Mouse (Mus musculus) neural tube, embryonic 14.5 days (tissue): ENCODE measurements around the gene Map4k5. TPM values are rescaled to one million over a fixed set of nuclear protein-coding genes. Genes with fewer than 3 reads are reported as not detected.

Source experiments
- ATAC-seq: fragments of 200-750 bp; cut with Nextera tagmentation; 2 replicates; pipeline ENCODE4 v1.8.0; 2017; ENCODE audit warnings: low read depth, mild to moderate bottlenecking, moderate TSS enrichment, moderate library complexity
- H3K27ac ChIP-seq: fragments of 300-500 bp; sonication (generic); 2 replicates; pipeline ENCODE4 v1.5.1; 2014; ENCODE audit warnings: low read depth, mild to moderate bottlenecking, control low read depth, low read length, moderate library complexity, mixed read lengths
- H3K27me3 ChIP-seq: fragments of 300-500 bp; sonication (generic); 2 replicates; pipeline ENCODE4 v1.6.1; 2014; ENCODE audit warnings: low read length; ENCODE audit not compliant: control insufficient read depth, insufficient read depth
- H3K36me3 ChIP-seq: fragments of 300-500 bp; sonication (generic); 2 replicates; pipeline ENCODE4 v1.6.1; 2014; ENCODE audit warnings: low read length, mixed read lengths; ENCODE audit not compliant: control insufficient read depth, insufficient read depth
- H3K4me1 ChIP-seq: fragments of 300-500 bp; sonication (generic); 2 replicates; pipeline ENCODE4 v1.6.1; 2014; ENCODE audit warnings: low read length; ENCODE audit not compliant: control insufficient read depth, insufficient read depth
- H3K4me2 ChIP-seq: fragments of 300-500 bp; sonication (generic); 2 replicates; pipeline ENCODE4 v1.6.1; 2014; ENCODE audit warnings: mild to moderate bottlenecking, low read depth, low read length, control low read depth
- H3K4me3 ChIP-seq: fragments of 300-500 bp; sonication (generic); 2 replicates; pipeline ENCODE4 v1.5.1; 2014; ENCODE audit warnings: low read depth, low read length, control low read depth, mixed read lengths
- H3K9ac ChIP-seq: fragments of 300-500 bp; sonication (generic); replicated peaks from 2 replicates; pipeline ENCODE4 v1.6.1; 2014; ENCODE audit warnings: low read depth, mild to moderate bottlenecking, control low read depth, low read length, mixed read lengths
- H3K9me3 ChIP-seq: fragments of 300-500 bp; sonication (generic); 2 replicates; pipeline ENCODE4 v1.6.1; 2016; ENCODE audit warnings: low read length; ENCODE audit not compliant: control insufficient read depth
- WGBS: fragments of 180-500 bp; shearing (Covaris S2); extraction: QIAGEN DNeasy Blood & Tissue Kit; methylation state at CpG from one replicate; pipeline ENCODE4 v1.1.7; 2014; 5-methylcytosine and 5-hydroxymethylcytosine counted together
- polyA plus RNA-seq: library from polyadenylated mRNA; unstranded; fragments of >200 nt; fragmentation: Nextera tagmentation; extraction: Ambion mirVana; gene quantifications from 2 replicates; pipeline ENCODE4 v1.2.1, GENCODE M21; 2014

Gene Map4k5
- polyA plus RNA-seq, 1 experiment from 2014 or later: 35.3 TPM

GRCm38 (mm10) chr12:69809439-69809838 lies 83.6 kb downstream of the Map4k5 start:
- 91% methylated on average over 3 of the region's 3 CpGs for WGBS
- H3K4me2 ChIP-seq: no peak overlapping the region
- H3K9me3 ChIP-seq: no peaks in the 10 kb centered on the region
- H3K4me3 ChIP-seq: no peak overlapping the region
- H3K9ac ChIP-seq: no peak overlapping the region
- H3K36me3 ChIP-seq: peaks cover 22% of the 10 kb centered on the region
- H3K4me1 ChIP-seq: no peaks in the 10 kb centered on the region
- H3K27ac ChIP-seq: no peak overlapping the region
- no peak for ATAC-seq
- no peaks in the 10 kb centered on the region for H3K27me3 ChIP-seq

GRCm38 (mm10) chr12:69807399-69807985 lies 85.5 kb downstream of the Map4k5 start:
- Histone ChIP-seq H3K27ac (no peak overlapping the region), H3K4me1 (no peaks in the 10 kb centered on the region), H3K36me3 (peaks cover 17% of the 10 kb centered on the region), H3K27me3 (no peaks in the 10 kb centered on the region), H3K9me3 (no peaks in the 10 kb centered on the region), H3K4me3 (no peak overlapping the region), H3K4me2 (no peak overlapping the region), H3K9ac (no peak overlapping the region)
- no peak for ATAC-seq
- 69% methylated on average over 11 of the region's 11 CpGs for WGBS

GRCm38 (mm10) chr12:69805148-69805547 lies 87.9 kb downstream of the Map4k5 start:
- 82% methylated on average over 6 of the region's 6 CpGs for WGBS
- H3K36me3 ChIP-seq: peaks cover 14% of the 10 kb centered on the region
- no peak for ATAC-seq

GRCm38 (mm10) chr12:69804393-69805070 lies 88.5 kb downstream of the Map4k5 start:
- WGBS: 92% methylated on average over 10 of the region's 10 CpGs
- H3K27ac ChIP-seq: no peak overlapping the region
- H3K36me3 ChIP-seq: peaks cover 14% of the 10 kb centered on the region

More at GRCm38 (mm10) chr12:69805148-69805547, 87.9 kb downstream of the Map4k5 start:
- Histone ChIP-seq H3K9ac (no peak overlapping the region), H3K4me2 (no peak overlapping the region), H3K4me3 (no peak overlapping the region), H3K27me3 (no peaks in the 10 kb centered on the region), H3K27ac (no peak overlapping the region), H3K9me3 (no peaks in the 10 kb centered on the region), H3K4me1 (no peaks in the 10 kb centered on the region)

GRCm38 (mm10) chr12:69803196-69803595 lies 89.8 kb downstream of the Map4k5 start:
- H3K9ac ChIP-seq: no peak overlapping the region
- 90% methylated on average over 5 of the region's 6 CpGs for WGBS
- H3K4me3 ChIP-seq: no peak overlapping the region
- H3K27me3 ChIP-seq: no peaks in the 10 kb centered on the region
- no peak for ATAC-seq
- H3K27ac ChIP-seq: no peak overlapping the region
- no peaks in the 10 kb centered on the region for H3K4me1 ChIP-seq
- H3K36me3 ChIP-seq: peaks cover 14% of the 10 kb centered on the region
- H3K4me2 ChIP-seq: no peak overlapping the region
- H3K9me3 ChIP-seq: no peaks in the 10 kb centered on the region

More at GRCm38 (mm10) chr12:69804393-69805070, 88.5 kb downstream of the Map4k5 start:
- Histone ChIP-seq H3K9me3 (no peaks in the 10 kb centered on the region), H3K4me3 (no peak overlapping the region), H3K4me2 (no peak overlapping the region), H3K4me1 (no peaks in the 10 kb centered on the region), H3K9ac (no peak overlapping the region), H3K27me3 (no peaks in the 10 kb centered on the region)
- ATAC-seq: no peak

GRCm38 (mm10) chr12:69800586-69800985 lies 92.4 kb downstream of the Map4k5 start:
- Histone ChIP-seq H3K36me3 (peaks cover 5% of the 10 kb centered on the region; the same call in 1 of the 2 replicates), H3K9me3 (no peaks in the 10 kb centered on the region), H3K27me3 (no peaks in the 10 kb centered on the region), H3K4me1 (no peaks in the 10 kb centered on the region), H3K4me3 (no peak overlapping the region), H3K27ac (no peak overlapping the region), H3K9ac (no peak overlapping the region), H3K4me2 (no peak overlapping the region)
- 84% methylated on average over 4 of the region's 4 CpGs for WGBS
- ATAC-seq: no peak

- Histone ChIP-seq H3K9me3 (no peaks in the 10 kb centered on the region), H3K4me3 (no peak overlapping the region), H3K9ac (no peak overlapping the region), H3K4me2 (no peak overlapping the region), H3K36me3 (no peaks in the 10 kb centered on the region), H3K27ac (no peak overlapping the region), H3K27me3 (no peaks in the 10 kb centered on the region), H3K4me1 (peaks cover 1% of the 10 kb centered on the region; the same call in 1 of the 2 replicates)
- no peak for ATAC-seq
- 87% methylated on average over 3 of the region's 3 CpGs for WGBS
Observed at GRCm38 (mm10) chr12:69796311-69796710, 96.7 kb downstream of the Map4k5 start.

- H3K9ac ChIP-seq: peak within 1 kb of the TSS; percentile 75
- H3K9me3 ChIP-seq: no peaks in the 10 kb centered on the region
- H3K4me2 ChIP-seq: peak within 1 kb of the TSS; percentile 99
- H3K4me3 ChIP-seq: peak within 1 kb of the TSS; percentile 55
- WGBS: 1% methylated on average over 45 of the region's 45 CpGs
- H3K36me3 ChIP-seq: no peaks in the 10 kb centered on the region
- H3K27me3 ChIP-seq: no peaks in the 10 kb centered on the region
- ATAC-seq: peak; percentile 88
- peaks cover 13% of the 10 kb centered on the region for H3K4me1 ChIP-seq
- peak within 1 kb of the TSS; percentile 35; the same call in 1 of the 2 replicates for H3K27ac ChIP-seq
Observed at GRCm38 (mm10) chr12:69790530-69791505, 102.2 kb downstream of the Map4k5 start, which contains the start of gene Cdkl1. Gene Cdkl1 (minus strand): TSS chr12:69791267.
